Mouse (Mus musculus) testis, adult 2 months (tissue): ENCODE data around the gene Asic1. TPM values are rescaled to one million over a fixed set of nuclear protein-coding genes. Genes with fewer than 3 reads are reported as not detected.
"Not testable (repeated sequence)": the region's sequence is repeated elsewhere in the genome, so short reads cannot be mapped to it uniquely, and the experiment has no call there.

ENCODE experiments used
- H3K27ac ChIP-seq: fragments of 200-500 bp; 2 replicates; pipeline ENCODE4 v1.5.1; 2012; ENCODE audit warnings: low read depth, low read length; ENCODE audit not compliant: control insufficient read depth, insufficient read depth
- H3K27me3 ChIP-seq: fragments of 200-500 bp; 2 replicates; pipeline ENCODE4 v1.6.1; 2012; ENCODE audit warnings: mild to moderate bottlenecking, low read length, moderate library complexity; ENCODE audit not compliant: control insufficient read depth, insufficient read depth
- H3K36me3 ChIP-seq: fragments of 200-500 bp; 2 replicates; pipeline ENCODE4 v1.6.1; 2012; ENCODE audit warnings: mild to moderate bottlenecking, low read length; ENCODE audit not compliant: control insufficient read depth, insufficient read depth
- H3K4me1 ChIP-seq: fragments of 200-500 bp; 2 replicates; pipeline ENCODE4 v1.6.1; 2012; ENCODE audit warnings: low read length; ENCODE audit not compliant: control insufficient read depth, insufficient read depth
- H3K4me3 ChIP-seq: fragments of 200-500 bp; 2 replicates; pipeline ENCODE4 v1.5.1; 2012; ENCODE audit warnings: low read depth, mild to moderate bottlenecking, low read length, moderate library complexity, mixed read lengths; ENCODE audit not compliant: control insufficient read depth
- CTCF ChIP-seq: fragments of 200-500 bp; IDR thresholded peaks from 2 replicates; pipeline ENCODE4 v1.5.1; 2012; ENCODE audit warnings: low read depth, mild to moderate bottlenecking, inconsistent platforms, low read length, moderate library complexity; ENCODE audit not compliant: control insufficient read depth, insufficient read depth, insufficient replicate concordance
- POLR2A ChIP-seq: fragments of 200-500 bp; IDR thresholded peaks from 2 replicates; pipeline ENCODE4 v1.6.1; 2012; ENCODE audit warnings: low read depth, mild to moderate bottlenecking, inconsistent platforms, low read length, moderate library complexity; ENCODE audit not compliant: control insufficient read depth
- polyA plus RNA-seq: library from polyadenylated mRNA; depleted of rRNA; stranded (reverse); fragments of >200 nt; gene quantifications from 2 replicates; pipeline ENCODE4 v1.2.3, GENCODE M21; 2012

The Asic1 gene
- polyA plus RNA-seq, 1 experiment: 0.16 TPM

GRCm38 (mm10) chr15:99690924-99691323 lies 20.8 kb downstream of the Asic1 start:
- TF ChIP-seq CTCF (no peak), POLR2A (no peak)
- Histone ChIP-seq H3K4me1 (peaks cover 4% of the 10 kb centered on the region; the same call in 1 of the 2 replicates), H3K4me3 (no peak overlapping the region), H3K27me3 (no peaks in the 10 kb centered on the region), H3K27ac (no peak overlapping the region), H3K36me3 (no peaks in the 10 kb centered on the region)

DNA sequence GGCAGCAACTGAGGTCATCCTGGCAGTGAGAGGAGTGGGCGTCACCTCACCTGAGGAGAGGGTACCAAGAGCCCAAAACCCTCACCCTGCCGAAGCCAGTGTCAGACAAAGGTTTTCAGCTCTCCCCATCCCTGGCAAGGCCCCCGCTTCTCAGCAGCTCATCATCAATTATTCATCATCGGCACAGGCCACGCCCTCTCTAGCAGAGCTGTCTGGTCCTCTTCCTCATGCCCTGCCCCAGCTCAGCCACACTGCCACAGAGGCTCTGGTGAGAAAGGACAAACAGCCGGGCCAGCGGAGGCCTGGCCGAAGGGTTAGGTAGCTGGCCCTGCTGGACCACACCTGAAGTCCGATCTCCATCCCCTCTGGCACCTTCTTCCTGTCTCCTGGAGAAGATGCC lies 21.8 kb downstream of the Asic1 start:
- Histone ChIP-seq H3K4me1 (peaks cover 4% of the 10 kb centered on the region; the same call in 1 of the 2 replicates), H3K36me3 (no peaks in the 10 kb centered on the region), H3K27me3 (no peaks in the 10 kb centered on the region), H3K4me3 (no peak overlapping the region), H3K27ac (no peak overlapping the region)
- TF ChIP-seq CTCF: no peak
- TF ChIP-seq POLR2A: no peak

- no peaks in the 10 kb centered on the region for H3K36me3 ChIP-seq
- TF ChIP-seq POLR2A: no peak
- TF ChIP-seq CTCF: no peak
- no peaks in the 10 kb centered on the region for H3K27me3 ChIP-seq
- H3K27ac ChIP-seq: no peak overlapping the region
- H3K4me1 ChIP-seq: peaks cover 11% of the 10 kb centered on the region
- no peak overlapping the region for H3K4me3 ChIP-seq
These were observed 27.1 kb downstream of the Asic1 start for GRCm38 (mm10) chr15:99697309-99697708.

DNA sequence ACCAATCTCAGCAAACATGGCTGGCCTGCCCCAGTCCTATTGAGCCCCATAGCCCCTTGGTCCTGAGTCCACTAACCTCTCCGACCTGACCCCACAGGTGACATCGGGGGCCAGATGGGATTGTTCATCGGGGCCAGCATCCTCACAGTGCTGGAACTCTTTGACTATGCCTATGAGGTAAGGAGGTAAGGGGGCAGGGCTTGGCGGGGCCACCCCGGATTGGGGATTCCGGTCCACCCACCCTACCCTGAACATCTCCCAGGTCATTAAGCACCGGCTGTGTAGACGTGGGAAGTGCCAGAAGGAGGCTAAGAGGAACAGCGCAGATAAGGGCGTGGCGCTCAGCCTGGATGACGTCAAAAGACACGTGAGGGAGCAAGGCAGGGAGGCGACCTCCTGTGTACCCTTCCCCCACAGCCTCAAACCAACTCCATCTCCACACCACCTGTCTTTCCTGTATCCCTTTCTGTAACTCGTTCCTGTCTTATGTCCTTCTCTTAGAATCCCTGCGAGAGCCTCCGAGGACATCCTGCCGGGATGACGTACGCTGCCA lies 28.4 kb downstream of the Asic1 start:
- H3K27ac ChIP-seq: no peak overlapping the region
- H3K4me1 ChIP-seq: peaks cover 14% of the 10 kb centered on the region
- H3K27me3 ChIP-seq: no peaks in the 10 kb centered on the region
- TF ChIP-seq POLR2A: no peak
- TF ChIP-seq CTCF: no peak
- H3K4me3 ChIP-seq: no peak overlapping the region
- H3K36me3 ChIP-seq: no peaks in the 10 kb centered on the region

- H3K36me3 ChIP-seq: peaks cover 3% of the 10 kb centered on the region
- TF ChIP-seq CTCF (no peak), POLR2A (no peak)
- H3K27ac ChIP-seq: no peak overlapping the region
- no peak overlapping the region for H3K4me3 ChIP-seq
- H3K27me3 ChIP-seq: no peaks in the 10 kb centered on the region
- peaks cover 14% of the 10 kb centered on the region for H3K4me1 ChIP-seq
These were observed 29.5 kb downstream of the Asic1 start for GRCm38 (mm10) chr15:99699715-99700114.

- TF ChIP-seq POLR2A (no peak), CTCF (no peak)
- Histone ChIP-seq H3K4me3 (no peak overlapping the region), H3K27ac (no peak overlapping the region), H3K4me1 (peaks cover 14% of the 10 kb centered on the region), H3K36me3 (peaks cover 3% of the 10 kb centered on the region), H3K27me3 (no peaks in the 10 kb centered on the region)
These were observed 30.3 kb downstream of the Asic1 start for GRCm38 (mm10) chr15:99700219-99701106.

DNA sequence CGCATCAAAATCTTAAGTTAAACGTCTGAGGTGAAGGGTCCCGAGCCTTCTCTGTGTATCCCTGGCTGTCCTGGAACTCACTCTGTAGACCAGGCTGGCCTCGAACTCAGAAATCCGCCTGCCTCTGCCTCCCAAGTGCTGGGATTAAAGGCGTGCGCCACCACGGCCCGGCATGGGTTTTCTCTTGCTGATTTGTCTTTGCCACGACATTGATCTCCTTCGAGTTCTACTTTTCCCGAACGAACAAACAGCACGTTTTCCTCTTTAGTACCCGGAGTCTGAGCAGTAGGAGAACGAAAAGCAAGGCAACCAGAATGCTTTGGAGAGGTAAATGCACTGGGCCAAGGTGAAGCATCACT lies 31.5 kb downstream of the Asic1 start:
- not testable (repeated sequence) for H3K36me3 ChIP-seq, H3K27ac ChIP-seq, H3K27me3 ChIP-seq
- peaks cover 14% of the 10 kb centered on the region for H3K4me1 ChIP-seq
- peak overlapping the region; percentile 88 for H3K4me3 ChIP-seq
